Mouse (Mus musculus) spleen, postnatal 14 days (tissue): ENCODE data around the gene Ptprd.

Experiments used
- DNase-seq, 2 experiments: peaks; one replicate each; pipeline ENCODE4 v3.0.0; 2021 to 2022; ENCODE audit warnings: low spot score in 2 of 2

The Ptprd gene

GRCm38 (mm10) chr4:76319874-76320273 lies 1891.9 kb downstream of the Ptprd start:
- no peak for DNase-seq

- DNase-seq: no peak
Observed at GRCm38 (mm10) chr4:76315977-76316376, 1895.8 kb downstream of the Ptprd start.

- no peak for DNase-seq
Observed at GRCm38 (mm10) chr4:76313749-76314148, 1898.0 kb downstream of the Ptprd start.

GRCm38 (mm10) chr4:76312593-76312992 lies 1899.2 kb downstream of the Ptprd start:
- DNase-seq: no peak

- DNase-seq: no peak
Observed at GRCm38 (mm10) chr4:76305987-76306386, 1905.8 kb downstream of the Ptprd start.

- no peak for DNase-seq
Observed at GRCm38 (mm10) chr4:76297375-76297774, 1914.4 kb downstream of the Ptprd start.

- DNase-seq: no peak
Observed at GRCm38 (mm10) chr4:76292733-76293357, 1918.9 kb downstream of the Ptprd start.

- DNase-seq: no peak
Observed at GRCm38 (mm10) chr4:76290484-76290818, 1921.3 kb downstream of the Ptprd start.

GRCm38 (mm10) chr4:76289612-76290483 lies 1921.9 kb downstream of the Ptprd start:
- no peak for DNase-seq

GRCm38 (mm10) chr4:76286016-76286415 lies 1925.7 kb downstream of the Ptprd start:
- DNase-seq: no peak

GRCm38 (mm10) chr4:76282886-76283285 lies 1928.9 kb downstream of the Ptprd start:
- no peak for DNase-seq

GRCm38 (mm10) chr4:76262727-76263126 lies 1949.0 kb downstream of the Ptprd start:
- DNase-seq: no peak

- no peak for DNase-seq
Observed at GRCm38 (mm10) chr4:76260686-76261085, 1951.1 kb downstream of the Ptprd start.

GRCm38 (mm10) chr4:76260286-76260685 lies 1951.5 kb downstream of the Ptprd start:
- DNase-seq: no peak

GRCm38 (mm10) chr4:76259636-76260035 lies 1952.1 kb downstream of the Ptprd start:
- DNase-seq: no peak

GRCm38 (mm10) chr4:76244371-76244770 lies 1967.4 kb downstream of the Ptprd start:
- no peak for DNase-seq

GRCm38 (mm10) chr4:76241542-76241941 lies 1970.2 kb downstream of the Ptprd start:
- no peak for DNase-seq

- no peak for DNase-seq
Observed at GRCm38 (mm10) chr4:76241140-76241539, 1970.6 kb downstream of the Ptprd start.

GRCm38 (mm10) chr4:76239063-76239462 lies 1972.7 kb downstream of the Ptprd start:
- no peak for DNase-seq

GRCm38 (mm10) chr4:76238577-76238976 lies 1973.2 kb downstream of the Ptprd start:
- DNase-seq: no peak

GRCm38 (mm10) chr4:76237827-76238226 lies 1973.9 kb downstream of the Ptprd start:
- no peak for DNase-seq

GRCm38 (mm10) chr4:76223720-76224119 lies 1988.0 kb downstream of the Ptprd start:
- DNase-seq: no peak

GRCm38 (mm10) chr4:76222520-76222919 lies 1989.2 kb downstream of the Ptprd start:
- DNase-seq: no peak
